Mouse (Mus musculus) intestine, embryonic 14.5 days (tissue): ENCODE results near the gene Plagl1. TPM values are rescaled to one million over a fixed set of nuclear protein-coding genes. Genes with fewer than 3 reads are reported as not detected.

Source experiments
- ATAC-seq: fragments of 200-750 bp; cut with Nextera tagmentation; replicated peaks from 2 replicates; pipeline ENCODE4 v1.8.0; 2017; ENCODE audit warnings: low read depth, moderate number of reproducible peaks, moderate TSS enrichment, moderate library complexity; ENCODE audit not compliant: low FRiP score, low TSS enrichment
- DNase-seq: peaks from one replicate; pipeline ENCODE4 v3.0.0-alpha.2; 2018; ENCODE audit warnings: low spot score
- H3K27ac ChIP-seq: fragments of 300-500 bp; sonication (generic); 2 replicates; pipeline ENCODE4 v1.5.1; 2014; ENCODE audit warnings: low read depth, mild to moderate bottlenecking, control low read depth
- H3K27me3 ChIP-seq: fragments of 300-500 bp; sonication (generic); replicated peaks from 2 replicates; pipeline ENCODE4 v1.6.1; 2014; ENCODE audit warnings: low read length, control low read depth; ENCODE audit not compliant: control insufficient read depth, insufficient read depth
- H3K36me3 ChIP-seq: fragments of 300-500 bp; sonication (generic); 2 replicates; pipeline ENCODE4 v1.6.1; 2014; ENCODE audit warnings: low read length, control low read depth; ENCODE audit not compliant: control insufficient read depth, insufficient read depth
- H3K4me1 ChIP-seq: fragments of 300-500 bp; sonication (generic); replicated peaks from 2 replicates; pipeline ENCODE4 v1.6.1; 2014; ENCODE audit warnings: low read length, control low read depth, mixed read lengths; ENCODE audit not compliant: control insufficient read depth, insufficient read depth
- H3K4me2 ChIP-seq: fragments of 300-500 bp; sonication (generic); 2 replicates; pipeline ENCODE4 v1.6.1; 2014; ENCODE audit warnings: low read length
- H3K4me3 ChIP-seq: fragments of 300-500 bp; sonication (generic); 2 replicates; pipeline ENCODE4 v1.5.1; 2014; ENCODE audit warnings: low read depth, low read length, control low read depth, mixed read lengths
- H3K9ac ChIP-seq: fragments of 300-500 bp; sonication (generic); 2 replicates; pipeline ENCODE4 v1.6.1; 2014; ENCODE audit warnings: mild to moderate bottlenecking, low read length
- H3K9me3 ChIP-seq: fragments of 300-500 bp; sonication (generic); 2 replicates; pipeline ENCODE4 v1.6.1; 2016; ENCODE audit warnings: low read length, control low read depth; ENCODE audit not compliant: control insufficient read depth
- WGBS: fragments of 180-500 bp; shearing (Covaris S2); extraction: QIAGEN DNeasy Blood & Tissue Kit; methylation state at CpG from one replicate; pipeline ENCODE4 v1.1.7; 2014; 5-methylcytosine and 5-hydroxymethylcytosine counted together
- polyA plus RNA-seq: library from polyadenylated mRNA; unstranded; fragments of >200 nt; fragmentation: Nextera tagmentation; extraction: Ambion mirVana; gene quantifications from 2 replicates; pipeline ENCODE4 v1.2.1, GENCODE M21; 2014

Plagl1 gene
- polyA plus RNA-seq, 1 experiment from 2014 or later, result 266 TPM

DNA sequence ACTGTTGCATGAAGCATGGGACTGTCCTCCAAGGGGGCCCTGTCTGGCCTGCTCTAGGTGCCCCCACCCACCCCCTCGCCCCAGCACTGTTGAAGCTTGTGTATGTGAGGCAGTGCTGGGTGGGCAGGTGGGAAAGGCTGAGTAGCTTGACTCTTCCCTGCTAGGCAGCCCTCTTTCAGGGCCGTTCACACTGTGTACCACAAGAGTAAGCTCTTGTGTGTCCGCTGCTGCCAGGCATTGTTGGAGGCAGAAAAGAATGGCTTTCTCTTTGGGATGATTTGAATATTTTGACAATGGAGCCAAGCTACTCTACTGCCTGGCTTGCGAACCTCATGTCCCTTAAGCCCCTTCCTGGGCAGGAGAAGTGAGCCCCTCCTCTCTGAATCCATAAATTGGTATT, 54.7 kb downstream of the Plagl1 start:
- 85% methylated on average over 4 of the region's 4 CpGs for WGBS

GRCm38 (mm10) chr10:13116706-13117665, 56.7 kb downstream of the Plagl1 start:
- H3K4me3 ChIP-seq, result no peak overlapping the region
- peaks cover 13% of the 10 kb centered on the region for H3K4me1 ChIP-seq
- ATAC-seq (peak; percentile 42; the same call in 1 of the 2 replicates), DNase-seq (peak; percentile 62)
- no peak overlapping the region for H3K9ac ChIP-seq
- H3K9me3 ChIP-seq, result no peaks in the 10 kb centered on the region
- H3K27me3 ChIP-seq, result no peaks in the 10 kb centered on the region
- H3K4me2 ChIP-seq, result no peak overlapping the region
- no peak overlapping the region for H3K27ac ChIP-seq
- peaks cover 18% of the 10 kb centered on the region for H3K36me3 ChIP-seq
- 41% methylated on average over 9 of the region's 9 CpGs for WGBS

More for the DNA sequence above, 54.7 kb downstream of the Plagl1 start:
- Histone ChIP-seq H3K27me3 (no peaks in the 10 kb centered on the region), H3K4me2 (no peak overlapping the region), H3K9me3 (no peaks in the 10 kb centered on the region), H3K4me1 (peaks cover 13% of the 10 kb centered on the region), H3K9ac (no peak overlapping the region), H3K4me3 (no peak overlapping the region), H3K36me3 (peaks cover 18% of the 10 kb centered on the region), H3K27ac (no peak overlapping the region)
- DNase-seq (peak; percentile 42), ATAC-seq (no peak)

DNA sequence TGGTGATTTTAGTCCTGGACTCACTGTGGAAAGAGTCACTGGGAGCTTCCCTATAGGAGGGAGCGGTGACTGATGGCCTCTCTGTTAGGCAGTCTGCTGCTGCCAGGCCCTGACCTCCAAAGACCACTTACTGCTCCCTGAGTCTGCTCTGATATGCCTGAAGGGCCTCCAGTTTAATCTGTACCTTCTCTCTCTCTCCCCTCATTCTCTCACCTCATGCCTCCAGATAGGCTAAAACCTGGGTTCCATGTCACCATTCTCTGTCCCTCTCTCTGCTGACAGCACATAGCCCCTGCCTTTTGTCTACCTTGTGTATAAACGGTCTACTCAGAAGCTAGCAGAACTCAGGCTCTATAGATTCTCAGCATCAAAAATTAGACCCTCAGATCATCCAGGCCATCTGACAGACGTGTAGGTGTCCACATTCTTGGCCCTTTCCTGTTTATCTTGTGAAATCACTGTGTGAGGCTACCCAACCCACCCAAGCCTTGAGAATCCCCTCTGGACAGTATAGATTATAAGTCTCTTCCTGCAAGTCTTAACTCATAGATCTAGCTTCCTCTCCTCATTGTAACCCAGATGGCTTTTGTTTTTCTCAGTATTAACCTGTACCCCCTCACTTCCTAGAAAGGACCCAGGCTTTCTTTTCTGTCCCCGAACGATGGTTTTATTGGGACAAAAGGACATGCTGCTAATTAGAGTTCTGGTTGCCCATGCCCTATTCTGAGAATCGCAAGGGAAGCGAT, 57.9 kb downstream of the Plagl1 start:
- Histone ChIP-seq H3K27me3 (no peaks in the 10 kb centered on the region), H3K4me1 (peaks cover 13% of the 10 kb centered on the region), H3K9ac (no peak overlapping the region), H3K4me3 (no peak overlapping the region), H3K9me3 (no peaks in the 10 kb centered on the region), H3K36me3 (peaks cover 18% of the 10 kb centered on the region), H3K27ac (no peak overlapping the region), H3K4me2 (no peak overlapping the region)
- 77% methylated on average over 7 of the region's 7 CpGs for WGBS
- DNase-seq, result peak; percentile 51
- ATAC-seq, result no peak

DNA sequence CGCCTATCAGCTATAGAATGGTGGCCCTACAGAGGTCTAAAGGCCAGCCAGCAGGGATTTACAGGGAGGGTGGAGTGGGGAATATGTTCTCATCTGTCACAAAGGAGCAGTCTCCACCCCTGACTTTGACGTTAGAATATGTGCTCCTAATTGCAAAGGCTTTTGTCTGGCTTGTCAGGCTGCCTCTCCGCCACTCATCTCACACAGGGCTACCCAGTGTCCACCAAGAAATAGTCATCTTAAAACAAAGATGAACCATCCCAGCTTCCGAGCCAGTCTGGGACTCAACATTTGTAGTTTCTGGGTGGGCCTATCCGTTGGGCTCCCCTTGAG, 58.4 kb downstream of the Plagl1 start:
- no peak for ATAC-seq
- WGBS, result 64% methylated on average over 5 of the region's 5 CpGs
- no peak for DNase-seq

GRCm38 (mm10) chr10:13119300-13119699, 59.0 kb downstream of the Plagl1 start:
- H3K4me3 ChIP-seq, result no peak overlapping the region
- peaks cover 13% of the 10 kb centered on the region for H3K4me1 ChIP-seq
- ATAC-seq (peak; percentile 17; the same call in 1 of the 2 replicates), DNase-seq (no peak)
- H3K27ac ChIP-seq, result peak overlapping the region; percentile 60; the same call in 1 of the 2 replicates
- no peak overlapping the region for H3K9ac ChIP-seq
- WGBS, result 40% methylated on average over 2 of the region's 2 CpGs
- H3K9me3 ChIP-seq, result no peaks in the 10 kb centered on the region
- no peak overlapping the region for H3K4me2 ChIP-seq
- H3K36me3 ChIP-seq, result peaks cover 16% of the 10 kb centered on the region
- H3K27me3 ChIP-seq, result no peaks in the 10 kb centered on the region

More for the DNA sequence above, 58.4 kb downstream of the Plagl1 start:
- peaks cover 18% of the 10 kb centered on the region for H3K36me3 ChIP-seq
- peaks cover 13% of the 10 kb centered on the region for H3K4me1 ChIP-seq
- H3K9me3 ChIP-seq, result no peaks in the 10 kb centered on the region
- peak overlapping the region; percentile 60; the same call in 1 of the 2 replicates for H3K27ac ChIP-seq
- H3K4me3 ChIP-seq, result no peak overlapping the region
- H3K9ac ChIP-seq, result no peak overlapping the region
- no peak overlapping the region for H3K4me2 ChIP-seq
- H3K27me3 ChIP-seq, result no peaks in the 10 kb centered on the region

- Histone ChIP-seq H3K9me3 (no peaks in the 10 kb centered on the region), H3K4me3 (no peak overlapping the region), H3K4me2 (no peak overlapping the region), H3K4me1 (no peaks in the 10 kb centered on the region), H3K9ac (no peak overlapping the region), H3K27ac (no peak overlapping the region), H3K27me3 (no peaks in the 10 kb centered on the region), H3K36me3 (peaks cover 38% of the 10 kb centered on the region; the same call in 1 of the 2 replicates)
- WGBS, result 38% methylated on average over 3 of the region's 3 CpGs
- DNase-seq (peak; percentile 33), ATAC-seq (no peak)
Observed at GRCm38 (mm10) chr10:13125811-13126210, 65.5 kb downstream of the Plagl1 start.

- H3K4me1 ChIP-seq, result no peaks in the 10 kb centered on the region
- no peaks in the 10 kb centered on the region for H3K27me3 ChIP-seq
- DNase-seq (peak; percentile 50), ATAC-seq (no peak)
- WGBS, result 74% methylated on average over 13 of the region's 13 CpGs
- no peak overlapping the region for H3K9ac ChIP-seq
- H3K36me3 ChIP-seq, result peaks cover 38% of the 10 kb centered on the region
- no peak overlapping the region for H3K4me2 ChIP-seq
- H3K9me3 ChIP-seq, result no peaks in the 10 kb centered on the region
- H3K27ac ChIP-seq, result no peak overlapping the region
- H3K4me3 ChIP-seq, result no peak overlapping the region
Observed at GRCm38 (mm10) chr10:13127335-13127734, 67.0 kb downstream of the Plagl1 start.

DNA sequence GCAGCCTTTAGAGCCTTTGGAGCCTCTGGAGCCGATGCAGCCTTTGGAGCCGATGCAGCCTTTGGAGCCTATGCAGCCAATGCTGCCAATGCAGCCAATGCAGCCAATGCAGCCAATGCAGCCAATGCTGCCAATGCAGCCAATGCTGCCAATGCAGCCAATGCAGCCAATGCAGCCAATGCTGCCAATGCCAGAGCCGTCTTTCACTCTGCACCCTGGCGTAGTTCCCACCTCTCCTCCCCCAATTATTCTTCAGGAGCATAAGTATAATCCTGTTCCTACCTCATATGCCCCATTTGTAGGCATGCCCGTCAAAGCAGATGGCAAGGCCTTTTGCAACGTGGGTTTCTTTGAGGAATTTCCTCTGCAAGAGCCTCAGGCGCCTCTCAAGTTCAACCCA, 67.6 kb downstream of the Plagl1 start:
- no peak overlapping the region for H3K4me2 ChIP-seq
- 90% methylated on average over 7 of the region's 7 CpGs for WGBS
- no peak overlapping the region for H3K27ac ChIP-seq
- peaks cover 38% of the 10 kb centered on the region for H3K36me3 ChIP-seq
- ATAC-seq, result no peak
- no peak overlapping the region for H3K4me3 ChIP-seq
- no peaks in the 10 kb centered on the region for H3K9me3 ChIP-seq
- H3K27me3 ChIP-seq, result no peaks in the 10 kb centered on the region
- H3K4me1 ChIP-seq, result no peaks in the 10 kb centered on the region
- peak; percentile 13 for DNase-seq
- H3K9ac ChIP-seq, result no peak overlapping the region
